Mouse (Mus musculus) spleen, postnatal 36 days (tissue): ENCODE measurements around the gene Dcp1b.
A peak's percentile ranks its signal among the peaks of the same experiment; 100 is the strongest.
"Not testable (repeated sequence)": the region's sequence is repeated elsewhere in the genome, so short reads cannot be mapped to it uniquely, and the experiment has no call there.

Experiments used
- DNase-seq, 2 experiments: peaks; one replicate each; pipeline ENCODE4 v3.0.0; 2022; ENCODE audit warnings: low spot score in 2 of 2, mixed read lengths in 1 of 2

Dcp1b gene

GRCm38 (mm10) chr6:119196382-119197305 is 21.6 kb downstream of the Dcp1b start, which contains the start of gene Cacna1c:
TSS of gene Cacna1c (minus strand) at chr6:119196418.
- DNase-seq, result no peak

- DNase-seq, result no peak
Observed at GRCm38 (mm10) chr6:119198534-119199273, 23.7 kb downstream of the Dcp1b start.

- DNase-seq, result no peak
Observed at GRCm38 (mm10) chr6:119199274-119199879, 24.3 kb downstream of the Dcp1b start.

- no peak for DNase-seq
Observed at GRCm38 (mm10) chr6:119200362-119200761, 25.3 kb downstream of the Dcp1b start.

- no peak for DNase-seq
Observed at GRCm38 (mm10) chr6:119201575-119201974, 26.5 kb downstream of the Dcp1b start.

- DNase-seq, result no peak
Observed at GRCm38 (mm10) chr6:119204286-119204685, 29.2 kb downstream of the Dcp1b start.

GRCm38 (mm10) chr6:119204915-119205314 is 29.9 kb downstream of the Dcp1b start:
- no peak for DNase-seq

GRCm38 (mm10) chr6:119206006-119206405 is 31.0 kb downstream of the Dcp1b start:
- not testable (repeated sequence) for DNase-seq

GRCm38 (mm10) chr6:119213375-119213774 is 38.3 kb downstream of the Dcp1b start:
- no peak for DNase-seq

GRCm38 (mm10) chr6:119214190-119214589 is 39.1 kb downstream of the Dcp1b start:
- DNase-seq, result no peak

GRCm38 (mm10) chr6:119215040-119215613 is 40.1 kb downstream of the Dcp1b start:
- DNase-seq, result no peak

- no peak for DNase-seq
Observed at GRCm38 (mm10) chr6:119217661-119218060, 42.6 kb downstream of the Dcp1b start.

- no peak for DNase-seq
Observed at GRCm38 (mm10) chr6:119218591-119218990, 43.5 kb downstream of the Dcp1b start.

GRCm38 (mm10) chr6:119219237-119219870 is 44.3 kb downstream of the Dcp1b start:
- no peak for DNase-seq

- peak in 1 of 2 experiments; percentile 18 for DNase-seq
Observed at GRCm38 (mm10) chr6:119220297-119220696, 45.2 kb downstream of the Dcp1b start.

GRCm38 (mm10) chr6:119224451-119225195 is 49.6 kb downstream of the Dcp1b start:
- no peak for DNase-seq

GRCm38 (mm10) chr6:119225226-119225625 is 50.2 kb downstream of the Dcp1b start:
- DNase-seq, result no peak

GRCm38 (mm10) chr6:119225731-119226130 is 50.7 kb downstream of the Dcp1b start:
- DNase-seq, result no peak

GRCm38 (mm10) chr6:119227001-119227400 is 51.9 kb downstream of the Dcp1b start:
- no peak for DNase-seq

- DNase-seq, result no peak
Observed at GRCm38 (mm10) chr6:119228861-119229603, 54.0 kb downstream of the Dcp1b start.
